Mouse (Mus musculus): ENCODE measurements around the gene Jtb. TPM values are rescaled to one million over a fixed set of nuclear protein-coding genes. Genes with fewer than 3 reads are reported as not detected.

Gene Jtb
- polyA plus RNA-seq, 1 experiment from 2014 or later = 88.6 TPM

GRCm38 (mm10) chr3:90264687-90265033 is 33.3 kb downstream of the Jtb start:
- no peaks in the 10 kb centered on the region for H3K9me3 ChIP-seq
- peak overlapping the region; percentile 74 for H3K4me2 ChIP-seq
- H3K4me3 ChIP-seq (replicated peaks) = peak overlapping the region; percentile 89
- H3K27me3 ChIP-seq = no peaks in the 10 kb centered on the region
- 38% methylated on average over 10 of the region's 10 CpGs for WGBS
- no peak for ATAC-seq (ENCODE audit: insufficient number of reproducible peaks, insufficient read depth, low FRiP score, low TSS enrichment, low read depth)
- peaks cover 54% of the 10 kb centered on the region for H3K36me3 ChIP-seq
- H3K27ac ChIP-seq = peak overlapping the region; percentile 50; the same call in 1 of the 2 replicates
- H3K9ac ChIP-seq (replicated peaks) = peak overlapping the region; percentile 89
- H3K4me1 ChIP-seq (replicated peaks) = peaks cover 15% of the 10 kb centered on the region

- Histone ChIP-seq H3K27me3 (no peaks in the 10 kb centered on the region), H3K27ac (peak within 1 kb of the TSS; percentile 98), H3K4me3 (replicated peaks) (peak within 1 kb of the TSS; percentile 89), H3K9ac (replicated peaks) (peak within 1 kb of the TSS; percentile 89), H3K9me3 (no peaks in the 10 kb centered on the region), H3K4me1 (replicated peaks) (peaks cover 15% of the 10 kb centered on the region), H3K4me2 (peak within 1 kb of the TSS; percentile 74), H3K36me3 (peaks cover 50% of the 10 kb centered on the region)
- WGBS = under 1% methylated on average over 82 of the region's 87 CpGs
- ATAC-seq (ENCODE audit: insufficient number of reproducible peaks, insufficient read depth, low FRiP score, low TSS enrichment, low read depth) = peak; percentile 93
Observed at GRCm38 (mm10) chr3:90265034-90265931, 33.9 kb downstream of the Jtb start, which contains the start of gene Dennd4b. Gene Dennd4b, plus strand, starts transcription at chr3:90265185.

DNA sequence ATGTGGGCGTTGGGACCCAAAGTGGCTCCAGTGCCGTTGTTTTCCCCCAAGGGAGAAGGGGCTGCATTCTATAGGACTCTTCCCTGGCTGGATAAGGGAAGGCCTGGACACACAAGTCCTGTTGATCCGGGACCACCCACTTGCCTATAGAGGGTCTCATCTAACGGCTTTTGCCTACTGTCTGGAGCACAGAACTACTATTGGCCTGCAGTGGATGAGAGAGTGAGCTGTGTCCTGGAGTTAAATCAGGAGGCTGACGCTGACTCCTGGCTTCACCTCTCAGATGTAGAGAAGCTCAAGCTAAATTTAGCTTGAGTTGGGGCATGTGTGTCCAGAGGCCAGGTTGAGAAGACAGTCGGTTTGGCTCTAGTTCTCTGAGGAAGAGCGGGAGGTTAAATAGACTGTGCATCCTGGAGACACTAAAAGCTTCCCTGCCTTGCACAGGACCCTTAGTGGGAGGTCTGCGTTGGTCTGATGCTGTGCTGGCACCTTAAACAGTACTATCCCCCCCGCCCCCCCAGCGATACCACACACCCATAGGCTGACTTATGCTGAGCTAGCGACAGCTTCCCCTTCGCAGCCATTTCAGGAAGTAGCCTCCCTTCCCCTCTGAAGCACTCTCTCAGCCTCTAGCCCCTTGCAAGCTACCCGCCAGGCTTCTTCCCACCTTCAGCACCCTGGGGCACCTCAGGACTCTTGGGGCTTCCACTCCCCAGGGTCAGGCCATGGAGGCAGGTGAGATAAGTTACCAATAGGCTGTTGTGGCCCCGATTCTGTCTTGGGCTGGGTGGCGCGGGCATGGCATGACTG is 34.7 kb downstream of the Jtb start:
- peak; percentile 37; the same call in 1 of the 2 replicates for ATAC-seq (ENCODE audit: insufficient number of reproducible peaks, insufficient read depth, low FRiP score, low TSS enrichment, low read depth)
- 25% methylated on average over 16 of the region's 16 CpGs for WGBS

DNA sequence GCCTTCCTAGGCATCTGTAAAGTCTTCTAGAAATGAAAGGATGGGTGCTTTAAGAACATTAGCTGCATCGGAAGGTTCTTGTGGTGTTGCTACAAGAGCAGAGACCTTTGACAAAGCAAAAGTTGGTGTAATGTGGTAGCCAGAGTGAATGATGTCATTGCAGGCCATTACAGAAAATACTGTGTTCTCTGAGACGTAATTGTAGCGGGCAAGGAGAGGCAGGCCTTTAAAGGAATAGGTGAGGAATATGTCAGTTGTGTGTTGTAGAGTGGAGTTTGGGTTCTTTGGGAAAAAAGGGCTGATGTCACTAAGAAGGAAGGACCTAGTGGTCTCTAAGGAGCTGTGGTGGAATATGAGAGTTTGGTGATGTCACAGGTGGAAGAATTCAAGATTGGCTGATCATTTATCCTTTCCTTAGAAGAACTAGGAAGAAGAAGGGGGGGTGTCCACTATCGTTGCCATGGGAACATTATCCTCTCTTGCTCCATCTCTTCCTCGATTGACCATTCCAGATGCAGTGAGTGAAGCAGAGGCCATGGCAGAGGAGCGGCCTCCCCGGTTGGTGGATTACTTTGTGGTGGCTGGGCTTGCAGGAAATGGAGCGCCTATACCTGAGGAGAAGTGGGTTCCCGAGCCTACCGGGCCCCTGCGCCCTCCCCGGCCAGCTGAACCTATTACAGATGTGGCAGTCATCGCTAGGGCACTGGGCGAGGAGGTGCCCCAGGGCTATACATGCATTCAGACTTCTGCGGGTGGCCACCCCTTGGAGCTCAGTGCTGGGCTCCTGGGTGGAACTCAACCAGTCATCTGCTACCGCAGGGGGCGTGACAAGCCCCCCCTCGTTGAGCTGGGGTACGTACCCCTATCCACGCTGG is 35.7 kb downstream of the Jtb start:
- Histone ChIP-seq H3K4me2 (peak overlapping the region; percentile 74; the same call in 1 of the 2 replicates), H3K4me3 (replicated peaks) (peak overlapping the region; percentile 89; the same call in 1 of the 2 replicates), H3K9me3 (no peaks in the 10 kb centered on the region), H3K4me1 (replicated peaks) (peaks cover 15% of the 10 kb centered on the region), H3K9ac (replicated peaks) (no peak overlapping the region; the same call in 1 of the 2 replicates), H3K27me3 (no peaks in the 10 kb centered on the region), H3K27ac (no peak overlapping the region), H3K36me3 (peaks cover 49% of the 10 kb centered on the region)
- 92% methylated on average over 20 of the region's 20 CpGs for WGBS
- ATAC-seq (ENCODE audit: insufficient number of reproducible peaks, insufficient read depth, low FRiP score, low TSS enrichment, low read depth) = no peak

More for the DNA sequence above, 34.7 kb downstream of the Jtb start:
- Histone ChIP-seq H3K4me3 (replicated peaks) (peak overlapping the region; percentile 89), H3K27me3 (no peaks in the 10 kb centered on the region), H3K27ac (peak overlapping the region; percentile 98), H3K4me2 (peak overlapping the region; percentile 74), H3K9ac (replicated peaks) (peak overlapping the region; percentile 89), H3K4me1 (replicated peaks) (peaks cover 15% of the 10 kb centered on the region), H3K9me3 (no peaks in the 10 kb centered on the region), H3K36me3 (peaks cover 50% of the 10 kb centered on the region)

DNA sequence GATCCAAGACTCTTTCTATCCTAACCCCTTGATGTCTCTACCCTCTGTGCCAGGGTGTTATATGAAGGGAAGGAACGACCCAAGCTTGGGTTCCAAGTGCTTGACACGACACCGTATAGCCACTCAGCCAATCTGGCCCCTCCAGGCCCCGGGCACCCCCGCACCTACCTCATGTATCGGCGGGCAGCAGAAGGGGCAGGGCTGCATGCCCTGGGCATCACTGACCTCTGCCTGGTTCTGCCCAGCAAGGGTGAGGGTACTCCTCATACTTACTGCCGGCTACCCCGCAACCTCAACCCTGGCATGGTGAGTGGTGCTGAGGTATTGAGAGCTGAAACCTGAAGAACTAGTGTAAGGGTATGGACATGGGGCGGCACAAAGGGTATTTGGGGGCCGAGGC is 36.8 kb downstream of the Jtb start:
- H3K27ac ChIP-seq = no peak overlapping the region
- WGBS = 95% methylated on average over 11 of the region's 11 CpGs
- H3K36me3 ChIP-seq = peaks cover 49% of the 10 kb centered on the region

GRCm38 (mm10) chr3:90268971-90269370 is 37.6 kb downstream of the Jtb start:
- H3K9ac ChIP-seq (replicated peaks) = no peak overlapping the region
- 90% methylated on average over 16 of the region's 16 CpGs for WGBS
- peaks cover 15% of the 10 kb centered on the region for H3K4me1 ChIP-seq (replicated peaks)
- peaks cover 48% of the 10 kb centered on the region for H3K36me3 ChIP-seq
- no peak overlapping the region for H3K4me2 ChIP-seq
- H3K27ac ChIP-seq = no peak overlapping the region
- H3K9me3 ChIP-seq = no peaks in the 10 kb centered on the region
- H3K4me3 ChIP-seq (replicated peaks) = no peak overlapping the region
- no peak for ATAC-seq (ENCODE audit: insufficient number of reproducible peaks, insufficient read depth, low FRiP score, low TSS enrichment, low read depth)
- H3K27me3 ChIP-seq = no peaks in the 10 kb centered on the region

More for the DNA sequence above, 36.8 kb downstream of the Jtb start:
- peaks cover 15% of the 10 kb centered on the region for H3K4me1 ChIP-seq (replicated peaks)
- no peak for ATAC-seq (ENCODE audit: insufficient number of reproducible peaks, insufficient read depth, low FRiP score, low TSS enrichment, low read depth)
- H3K9ac ChIP-seq (replicated peaks) = no peak overlapping the region
- no peaks in the 10 kb centered on the region for H3K27me3 ChIP-seq
- no peak overlapping the region for H3K4me3 ChIP-seq (replicated peaks)
- no peaks in the 10 kb centered on the region for H3K9me3 ChIP-seq
- no peak overlapping the region for H3K4me2 ChIP-seq

GRCm38 (mm10) chr3:90270784-90271183 is 39.4 kb downstream of the Jtb start:
- no peak for ATAC-seq (ENCODE audit: insufficient number of reproducible peaks, insufficient read depth, low FRiP score, low TSS enrichment, low read depth)
- WGBS = 90% methylated on average over 8 of the region's 8 CpGs
- Histone ChIP-seq H3K9me3 (no peaks in the 10 kb centered on the region), H3K36me3 (peaks cover 58% of the 10 kb centered on the region), H3K27ac (no peak overlapping the region), H3K4me2 (no peak overlapping the region), H3K27me3 (no peaks in the 10 kb centered on the region), H3K9ac (replicated peaks) (no peak overlapping the region), H3K4me3 (replicated peaks) (no peak overlapping the region), H3K4me1 (replicated peaks) (peaks cover 10% of the 10 kb centered on the region)

GRCm38 (mm10) chr3:90272170-90272569 is 40.8 kb downstream of the Jtb start:
- Histone ChIP-seq H3K36me3 (peaks cover 71% of the 10 kb centered on the region), H3K4me1 (replicated peaks) (no peaks in the 10 kb centered on the region), H3K27me3 (no peaks in the 10 kb centered on the region), H3K27ac (no peak overlapping the region), H3K9ac (replicated peaks) (no peak overlapping the region), H3K4me2 (no peak overlapping the region), H3K9me3 (no peaks in the 10 kb centered on the region), H3K4me3 (replicated peaks) (no peak overlapping the region)
- no peak for ATAC-seq (ENCODE audit: insufficient number of reproducible peaks, insufficient read depth, low FRiP score, low TSS enrichment, low read depth)
- 73% methylated on average over 9 of the region's 9 CpGs for WGBS

DNA sequence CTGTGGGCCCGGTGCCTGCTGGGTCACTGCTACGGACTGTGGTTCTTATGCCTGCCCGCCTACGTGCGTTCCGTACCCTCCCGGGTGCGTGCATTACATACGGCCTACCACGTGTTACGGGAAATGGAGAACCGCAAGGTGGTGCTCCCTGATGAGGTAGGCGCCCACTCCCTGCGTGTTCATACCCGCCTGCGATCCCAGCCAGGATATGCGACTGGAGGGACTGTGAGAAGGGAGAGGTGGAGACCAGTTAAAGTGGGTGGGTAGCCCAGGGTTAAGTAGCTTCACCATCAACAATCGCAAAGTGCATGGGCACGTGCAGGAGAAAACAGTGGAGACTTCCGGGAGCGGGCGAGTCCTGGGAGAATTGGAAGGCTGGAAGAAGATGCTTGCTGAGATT is 42.5 kb downstream of the Jtb start:
- Histone ChIP-seq H3K36me3 (peaks cover 88% of the 10 kb centered on the region), H3K4me2 (no peak overlapping the region), H3K9ac (replicated peaks) (no peak overlapping the region), H3K4me1 (replicated peaks) (no peaks in the 10 kb centered on the region), H3K27ac (no peak overlapping the region), H3K27me3 (no peaks in the 10 kb centered on the region), H3K4me3 (replicated peaks) (no peak overlapping the region), H3K9me3 (no peaks in the 10 kb centered on the region)
- 93% methylated on average over 22 of the region's 22 CpGs for WGBS
- no peak for ATAC-seq (ENCODE audit: insufficient number of reproducible peaks, insufficient read depth, low FRiP score, low TSS enrichment, low read depth)

DNA sequence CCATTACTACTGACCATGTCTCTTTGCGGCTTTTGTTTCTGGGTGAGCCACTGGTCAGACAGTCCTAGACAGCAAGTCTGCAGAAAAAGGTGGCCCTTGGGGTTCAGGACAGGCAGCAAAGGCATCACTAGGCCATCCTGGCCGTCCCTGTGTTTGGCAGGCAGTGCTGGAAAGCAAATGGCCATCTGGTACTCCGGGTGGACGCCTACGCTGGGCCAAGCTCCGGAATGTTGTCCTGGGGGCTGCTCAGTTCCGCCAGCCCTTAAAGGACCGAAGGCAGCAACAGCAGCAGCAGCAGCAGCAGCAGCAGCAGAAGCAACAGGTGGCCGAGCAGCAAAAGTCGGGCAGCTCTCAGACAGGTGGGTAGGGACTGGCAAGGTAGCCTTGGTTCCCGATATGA is 43.9 kb downstream of the Jtb start:
- no peak overlapping the region for H3K4me2 ChIP-seq
- H3K9me3 ChIP-seq = no peaks in the 10 kb centered on the region
- H3K36me3 ChIP-seq = peaks cover 95% of the 10 kb centered on the region
- 88% methylated on average over 11 of the region's 11 CpGs for WGBS
- no peak overlapping the region for H3K9ac ChIP-seq (replicated peaks)
- H3K4me1 ChIP-seq (replicated peaks) = no peaks in the 10 kb centered on the region
- no peak for ATAC-seq (ENCODE audit: insufficient number of reproducible peaks, insufficient read depth, low FRiP score, low TSS enrichment, low read depth)
- H3K27me3 ChIP-seq = no peaks in the 10 kb centered on the region
- H3K27ac ChIP-seq = no peak overlapping the region
- no peak overlapping the region for H3K4me3 ChIP-seq (replicated peaks)
